Mouse (Mus musculus): Measurements from ENCODE around the gene Cadm3. TPM values are rescaled to one million over a fixed set of nuclear protein-coding genes. Genes with fewer than 3 reads are reported as not detected.

The Cadm3 gene
- total RNA-seq, 1 experiment = 0.85 TPM

- TF ChIP-seq ZNF384 (IDR thresholded peaks at IDR 0.05; ENCODE audit: low read depth, low read length) (no peak), HCFC1 (IDR thresholded peaks at IDR 0.05; ENCODE audit: borderline replicate concordance, insufficient read depth, low read length) (no peak), MAFK (IDR thresholded peaks at IDR 0.05; ENCODE audit: insufficient read depth, low read depth, low read length) (no peak), ZC3H11A (IDR thresholded peaks at IDR 0.05; ENCODE audit: borderline replicate concordance, low read depth, low read length) (no peak), CHD2 (IDR thresholded peaks at IDR 0.05; ENCODE audit: low read depth, low read length) (no peak)
- H3K36me3 ChIP-seq (ENCODE audit: control insufficient read depth, insufficient read depth, low read length, poor library complexity, severe bottlenecking) = no peaks in the 10 kb centered on the region
- in situ Hi-C loops (cut with MboI; ENCODE audit: low sequenced_read_pairs in 2 of 2, unreplicated experiment in 2 of 2) = no loop called here
- no peak for DNase-seq (ENCODE audit: low read depth, low spot score)
- H3K27ac ChIP-seq (ENCODE audit: insufficient read depth, low read depth, low read length, poor library complexity, severe bottlenecking) = no peak within 1 kb of the TSS
- peaks cover 0 to 6% of the 10 kb centered on the region in 2 experiments; a peak in 1 of 4 replicates for H3K4me1 ChIP-seq (ENCODE audit: control insufficient read depth in 2 of 2, insufficient read depth in 2 of 2, low read length in 2 of 2, poor library complexity in 1 of 2)
- H3K9ac ChIP-seq (ENCODE audit: insufficient read depth, low read depth, low read length, poor library complexity, severe bottlenecking) = no peak within 1 kb of the TSS
- H3K4me3 ChIP-seq (ENCODE audit: insufficient read depth in 1 of 2, low read depth in 1 of 2, low read length in 2 of 2, poor library complexity in 1 of 2, severe bottlenecking in 1 of 2) = no peak within 1 kb of the TSS
- H3K9me3 ChIP-seq (ENCODE audit: control insufficient read depth, insufficient read depth, low read depth, low read length) = no peaks in the 10 kb centered on the region
Measured at GRCm38 (mm10) chr1:173333312-173334253, 33.9 kb downstream of the Cadm3 start, which contains the start of gene Ackr1. Ackr1 (minus strand) TSS chr1:173333750.

- Histone ChIP-seq H3K4me1 (ENCODE audit: control insufficient read depth in 2 of 2, insufficient read depth in 2 of 2, low read length in 2 of 2, poor library complexity in 1 of 2) (peaks cover 0 to 6% of the 10 kb centered on the region in 2 experiments; a peak in 1 of 4 replicates), H3K4me3 (ENCODE audit: insufficient read depth in 1 of 2, low read depth in 1 of 2, low read length in 2 of 2, poor library complexity in 1 of 2, severe bottlenecking in 1 of 2) (no peak overlapping the region), H3K27ac (ENCODE audit: insufficient read depth, low read depth, low read length, poor library complexity, severe bottlenecking) (no peak overlapping the region), H3K36me3 (ENCODE audit: control insufficient read depth, insufficient read depth, low read length, poor library complexity, severe bottlenecking) (no peaks in the 10 kb centered on the region), H3K9ac (ENCODE audit: insufficient read depth, low read depth, low read length, poor library complexity, severe bottlenecking) (no peak overlapping the region), H3K9me3 (ENCODE audit: control insufficient read depth, insufficient read depth, low read depth, low read length) (no peaks in the 10 kb centered on the region)
- TF ChIP-seq ZNF384 (IDR thresholded peaks at IDR 0.05; ENCODE audit: low read depth, low read length) (no peak), ZC3H11A (IDR thresholded peaks at IDR 0.05; ENCODE audit: borderline replicate concordance, low read depth, low read length) (no peak), CHD2 (IDR thresholded peaks at IDR 0.05; ENCODE audit: low read depth, low read length) (no peak), MAFK (IDR thresholded peaks at IDR 0.05; ENCODE audit: insufficient read depth, low read depth, low read length) (no peak), HCFC1 (IDR thresholded peaks at IDR 0.05; ENCODE audit: borderline replicate concordance, insufficient read depth, low read length) (no peak)
- no peak for DNase-seq (ENCODE audit: low read depth, low spot score)
- in situ Hi-C loops (cut with MboI; ENCODE audit: low sequenced_read_pairs in 2 of 2, unreplicated experiment in 2 of 2) = no loop called here
Measured at GRCm38 (mm10) chr1:173332418-173332817, 35.1 kb downstream of the Cadm3 start.

GRCm38 (mm10) chr1:173329743-173330142 is 37.8 kb downstream of the Cadm3 start:
- Histone ChIP-seq H3K36me3 (ENCODE audit: control insufficient read depth, insufficient read depth, low read length, poor library complexity, severe bottlenecking) (no peaks in the 10 kb centered on the region), H3K4me3 (ENCODE audit: insufficient read depth in 1 of 2, low read depth in 1 of 2, low read length in 2 of 2, poor library complexity in 1 of 2, severe bottlenecking in 1 of 2) (no peak overlapping the region), H3K27ac (ENCODE audit: insufficient read depth, low read depth, low read length, poor library complexity, severe bottlenecking) (no peak overlapping the region), H3K9me3 (ENCODE audit: control insufficient read depth, insufficient read depth, low read depth, low read length) (no peaks in the 10 kb centered on the region), H3K9ac (ENCODE audit: insufficient read depth, low read depth, low read length, poor library complexity, severe bottlenecking) (no peak overlapping the region), H3K4me1 (ENCODE audit: control insufficient read depth in 2 of 2, insufficient read depth in 2 of 2, low read length in 2 of 2, poor library complexity in 1 of 2) (no peaks in the 10 kb centered on the region)
- in situ Hi-C loops (cut with MboI; ENCODE audit: low sequenced_read_pairs in 2 of 2, unreplicated experiment in 2 of 2) = loop anchor here in 1 of 2 experiments (10.0 kb wide), 1 partner anchor 55 kb away; no protein-coding TSS in a partner anchor
- no peak for DNase-seq (ENCODE audit: low read depth, low spot score)
- no peak for TF ChIP-seq ZNF384 (IDR thresholded peaks at IDR 0.05; ENCODE audit: low read depth, low read length)
- no peak for TF ChIP-seq MAFK (IDR thresholded peaks at IDR 0.05; ENCODE audit: insufficient read depth, low read depth, low read length)
- TF ChIP-seq CHD2 (IDR thresholded peaks at IDR 0.05; ENCODE audit: low read depth, low read length) = no peak
- no peak for TF ChIP-seq ZC3H11A (IDR thresholded peaks at IDR 0.05; ENCODE audit: borderline replicate concordance, low read depth, low read length)
- no peak for TF ChIP-seq HCFC1 (IDR thresholded peaks at IDR 0.05; ENCODE audit: borderline replicate concordance, insufficient read depth, low read length)

GRCm38 (mm10) chr1:173329185-173329584 is 38.3 kb downstream of the Cadm3 start:
- in situ Hi-C loops (cut with MboI; ENCODE audit: low sequenced_read_pairs in 2 of 2, unreplicated experiment in 2 of 2) = loop anchor here in 1 of 2 experiments (10.0 kb wide), 1 partner anchor 56 kb away; no protein-coding TSS in a partner anchor
- Histone ChIP-seq H3K27ac (ENCODE audit: insufficient read depth, low read depth, low read length, poor library complexity, severe bottlenecking) (no peak overlapping the region), H3K4me3 (ENCODE audit: insufficient read depth in 1 of 2, low read depth in 1 of 2, low read length in 2 of 2, poor library complexity in 1 of 2, severe bottlenecking in 1 of 2) (no peak overlapping the region), H3K36me3 (ENCODE audit: control insufficient read depth, insufficient read depth, low read length, poor library complexity, severe bottlenecking) (no peaks in the 10 kb centered on the region), H3K9me3 (ENCODE audit: control insufficient read depth, insufficient read depth, low read depth, low read length) (no peaks in the 10 kb centered on the region), H3K4me1 (ENCODE audit: control insufficient read depth in 2 of 2, insufficient read depth in 2 of 2, low read length in 2 of 2, poor library complexity in 1 of 2) (no peaks in the 10 kb centered on the region), H3K9ac (ENCODE audit: insufficient read depth, low read depth, low read length, poor library complexity, severe bottlenecking) (no peak overlapping the region)
- no peak for DNase-seq (ENCODE audit: low read depth, low spot score)
- TF ChIP-seq CHD2 (IDR thresholded peaks at IDR 0.05; ENCODE audit: low read depth, low read length) (no peak), MAFK (IDR thresholded peaks at IDR 0.05; ENCODE audit: insufficient read depth, low read depth, low read length) (no peak), HCFC1 (IDR thresholded peaks at IDR 0.05; ENCODE audit: borderline replicate concordance, insufficient read depth, low read length) (no peak), ZNF384 (IDR thresholded peaks at IDR 0.05; ENCODE audit: low read depth, low read length) (no peak), ZC3H11A (IDR thresholded peaks at IDR 0.05; ENCODE audit: borderline replicate concordance, low read depth, low read length) (no peak)

Data from ES-E14 (cell line).